Mouse (Mus musculus): ENCODE results near the gene Aif1. TPM values are rescaled to one million over a fixed set of nuclear protein-coding genes. Genes with fewer than 3 reads are reported as not detected.

Aif1 gene
- polyA plus RNA-seq, 3 experiments from 2014 or later = 0.79 to 5.4 (median 2.1) TPM

Other genes with a start within 250 kb of the Aif1 start
- 10 to 100 TPM; 12.8 to 28.2 (median 27.6) TPM for gene Neu1, start 244.8 kb downstream of the Aif1 start, polyA plus RNA-seq (2017; shearing (Covaris generic))
- under 1 TPM; 0.53 to 0.85 (median 0.80) TPM for gene Hspa1b, start 216.8 kb downstream of the Aif1 start, polyA plus RNA-seq (2017; shearing (Covaris generic))
- under 1 TPM in 1 of 3 experiments, not detected in 2; 0.94 TPM for gene Gm20481, start 206.2 kb downstream of the Aif1 start, polyA plus RNA-seq (2017; shearing (Covaris generic))
- 1 to 10 TPM in 2 of 3 experiments, under 1 TPM in 1; 0.74 to 2.3 (median 1.1) TPM for gene Hspa1a, start 203.9 kb downstream of the Aif1 start, polyA plus RNA-seq (2017; shearing (Covaris generic))
- gene Hspa1l, start 203.4 kb downstream of the Aif1 start, polyA plus RNA-seq (2017; shearing (Covaris generic)) = not detected
- gene Lsm2, start 194.2 kb downstream of the Aif1 start, polyA plus RNA-seq (2017; shearing (Covaris generic)) = 10 to 100 TPM; 37.7 to 67.4 (median 40.0) TPM
- gene Vars, start 175.1 kb downstream of the Aif1 start, polyA plus RNA-seq (2017; shearing (Covaris generic)) = 10 to 100 TPM; 27.2 to 30.9 (median 30.8) TPM
- gene Vwa7, start 159.5 kb downstream of the Aif1 start, polyA plus RNA-seq (2017; shearing (Covaris generic)) = under 1 TPM in 2 of 3 experiments, not detected in 1; 0.10 to 0.28 TPM
- 1 to 10 TPM in 2 of 3 experiments, under 1 TPM in 1; 0.54 to 2.6 (median 1.4) TPM for gene Sapcd1, start 148.1 kb downstream of the Aif1 start, polyA plus RNA-seq (2017; shearing (Covaris generic))
- gene Msh5, start 129.3 kb downstream of the Aif1 start, polyA plus RNA-seq (2017; shearing (Covaris generic)) = 1 to 10 TPM; 1.3 to 1.4 (median 1.4) TPM
- 100 to 1,000 TPM; 487 to 766 (median 514) TPM for gene Clic1, start 126.1 kb downstream of the Aif1 start, polyA plus RNA-seq (2017; shearing (Covaris generic))
- 1 to 10 TPM in 2 of 3 experiments, under 1 TPM in 1; 0.91 to 3.0 (median 1.3) TPM for gene Ddah2, start 117.0 kb downstream of the Aif1 start, polyA plus RNA-seq (2017; shearing (Covaris generic))
- not detected for gene Ly6g6c, start 110.7 kb downstream of the Aif1 start, polyA plus RNA-seq (2017; shearing (Covaris generic))
- gene Mpig6b, start 109.9 kb downstream of the Aif1 start, polyA plus RNA-seq (2017; shearing (Covaris generic)) = not detected
- not detected for gene Ly6g6e, start 99.2 kb downstream of the Aif1 start, polyA plus RNA-seq (2017; shearing (Covaris generic))
- gene Ly6g6d, start 98.0 kb downstream of the Aif1 start, polyA plus RNA-seq (2017; shearing (Covaris generic)) = not detected
- not detected for gene Ly6g6f, start 90.5 kb downstream of the Aif1 start, polyA plus RNA-seq (2017; shearing (Covaris generic))
- 10 to 100 TPM; 22.3 to 26.3 (median 25.6) TPM for gene Abhd16a, start 86.8 kb downstream of the Aif1 start, polyA plus RNA-seq (2017; shearing (Covaris generic))
- gene Ly6g5c, start 67.8 kb downstream of the Aif1 start, polyA plus RNA-seq (2017; shearing (Covaris generic)) = not detected
- 1 to 10 TPM; 1.9 to 8.9 (median 3.9) TPM for gene Ly6g5b, start 60.6 kb downstream of the Aif1 start, polyA plus RNA-seq (2017; shearing (Covaris generic))
- 10 to 100 TPM; 57.1 to 87.4 (median 74.3) TPM for gene Gpank1, start 54.6 kb downstream of the Aif1 start, polyA plus RNA-seq (2017; shearing (Covaris generic))
- 100 to 1,000 TPM; 246 to 346 (median 344) TPM for gene Csnk2b, start 54.0 kb downstream of the Aif1 start, polyA plus RNA-seq (2017; shearing (Covaris generic))
- 10 to 100 TPM; 20.0 to 27.1 (median 25.1) TPM for gene D17H6S53E, start 49.7 kb downstream of the Aif1 start, polyA plus RNA-seq (2017; shearing (Covaris generic))
- gene Apom, start 44.0 kb downstream of the Aif1 start, polyA plus RNA-seq (2017; shearing (Covaris generic)) = not detected
- gene Bag6, start 40.9 kb downstream of the Aif1 start, polyA plus RNA-seq (2017; shearing (Covaris generic)) = 10 to 100 TPM; 25.4 to 33.8 (median 29.1) TPM
- 100 to 1,000 TPM in 1 of 3 experiments, 10 to 100 TPM in 2; 47.1 to 105 (median 47.2) TPM for gene Prrc2a, start 11.2 kb downstream of the Aif1 start, polyA plus RNA-seq (2017; shearing (Covaris generic))
- 10 to 100 TPM in 1 of 3 experiments, 1 to 10 TPM in 2; 6.4 to 11.2 (median 8.8) TPM for gene Lst1, start 12.4 kb upstream of the Aif1 start, polyA plus RNA-seq (2017; shearing (Covaris generic))
- 100 to 1,000 TPM; 112 to 242 (median 186) TPM for gene Ltb, start 18.4 kb upstream of the Aif1 start, polyA plus RNA-seq (2017; shearing (Covaris generic))
- gene Tnf, start 25.9 kb upstream of the Aif1 start, polyA plus RNA-seq (2017; shearing (Covaris generic)) = 10 to 100 TPM; 20.9 to 28.8 (median 24.9) TPM
- 100 to 1,000 TPM in 1 of 3 experiments, 10 to 100 TPM in 2; 34.4 to 113 (median 95.2) TPM for gene Lta, start 29.3 kb upstream of the Aif1 start, polyA plus RNA-seq (2017; shearing (Covaris generic))
- gene Gm16181, start 44.8 kb upstream of the Aif1 start, polyA plus RNA-seq (2017; shearing (Covaris generic)) = under 1 TPM in 2 of 3 experiments, not detected in 1; 0.67 to 0.68 TPM
- gene Atp6v1g2, start 57.6 kb upstream of the Aif1 start, polyA plus RNA-seq (2017; shearing (Covaris generic)) = 1 to 10 TPM; 4.6 to 7.2 (median 5.9) TPM
- gene Nfkbil1, start 59.7 kb upstream of the Aif1 start, polyA plus RNA-seq (2017; shearing (Covaris generic)) = 1 to 10 TPM; 1.7 to 3.3 (median 1.9) TPM
- 100 to 1,000 TPM; 194 to 276 (median 261) TPM for gene Ddx39b, start 65.7 kb upstream of the Aif1 start, polyA plus RNA-seq (2017; shearing (Covaris generic))
- gene H2-D1, start 86.7 kb upstream of the Aif1 start, polyA plus RNA-seq (2017; shearing (Covaris generic)) = 1,000 to 10,000 TPM; 4,089 to 4,363 (median 4,119) TPM
- under 1 TPM in 2 of 3 experiments, not detected in 1; 0.23 to 0.24 TPM for gene H2-Q1, start 144.3 kb upstream of the Aif1 start, polyA plus RNA-seq (2017; shearing (Covaris generic))
- 10 to 100 TPM in 2 of 3 experiments, 1 to 10 TPM in 1; 4.6 to 25.2 (median 21.9) TPM for gene H2-Q2, start 166.2 kb upstream of the Aif1 start, polyA plus RNA-seq (2017; shearing (Covaris generic))
- 10 to 100 TPM; 11.4 to 17.3 (median 16.4) TPM for gene H2-Q4, start 203.5 kb upstream of the Aif1 start, polyA plus RNA-seq (2017; shearing (Covaris generic))
- gene H2-Q6, start 248.8 kb upstream of the Aif1 start, polyA plus RNA-seq (2017; shearing (Covaris generic)) = 100 to 1,000 TPM; 356 to 772 (median 602) TPM